Mouse (Mus musculus): Measurements from ENCODE around the gene 4921504E06Rik.

DNA sequence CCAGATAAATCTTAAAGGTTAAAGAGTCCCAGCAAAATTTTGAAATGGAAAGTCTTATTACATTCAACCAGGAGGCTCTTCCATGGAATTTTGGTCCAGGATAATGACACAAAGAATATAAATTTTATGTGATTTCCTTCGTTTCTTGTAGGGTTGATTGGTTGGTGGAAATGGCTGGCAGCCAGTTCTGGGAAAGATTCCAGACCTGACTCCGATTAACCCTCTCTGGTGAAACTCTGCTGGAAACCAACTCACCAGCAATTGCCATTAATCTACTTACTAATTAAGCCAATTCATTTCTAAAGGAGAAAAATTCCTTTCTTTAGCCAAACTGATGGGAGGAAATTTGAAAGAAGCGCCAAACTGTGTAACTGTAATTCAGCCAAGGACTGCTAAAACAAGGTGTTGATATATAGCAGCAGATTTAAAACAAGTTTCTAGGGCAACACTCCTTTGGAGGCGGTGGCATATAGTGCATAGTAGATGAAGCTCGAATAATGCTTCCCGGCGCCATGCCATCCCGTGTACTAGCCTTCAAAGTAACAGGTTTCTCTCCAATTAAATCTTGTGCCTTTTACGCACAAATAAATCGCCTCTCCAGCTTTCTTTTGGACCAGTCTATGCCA, 97.7 kb downstream of the 4921504E06Rik start:
- TF ChIP-seq CTCF (IDR thresholded peaks at IDR 0.05; ENCODE audit: borderline replicate concordance, insufficient read depth, low read length) (no peak), POLR2A (IDR thresholded peaks at IDR 0.05; ENCODE audit: low read depth, low read length) (no peak)

Measured in embryonic fibroblast, embryonic 13.5 days (primary cell).